Mouse (Mus musculus) embryonic facial prominence, embryonic 14.5 days (tissue): Measurements from ENCODE around the gene Gm17571. TPM values are rescaled to one million over a fixed set of nuclear protein-coding genes. Genes with fewer than 3 reads are reported as not detected.

Experiments
- ATAC-seq: fragments of 200-750 bp; cut with Nextera tagmentation; 2 replicates; pipeline ENCODE4 v1.8.0; 2017; ENCODE audit warnings: low read depth, moderate number of reproducible peaks, moderate TSS enrichment
- DNase-seq: peaks from one replicate; pipeline ENCODE4 v3.0.0-alpha.2; 2015; ENCODE audit warnings: low spot score
- H3K27ac ChIP-seq: fragments of 300-500 bp; sonication (generic); replicated peaks from 2 replicates; pipeline ENCODE4 v1.5.1; 2014; ENCODE audit warnings: low read depth, mild to moderate bottlenecking, low read length, moderate library complexity
- H3K27me3 ChIP-seq: fragments of 300-500 bp; sonication (generic); replicated peaks from 2 replicates; pipeline ENCODE4 v1.6.1; 2014; ENCODE audit warnings: low read length; ENCODE audit not compliant: control insufficient read depth, insufficient read depth
- H3K36me3 ChIP-seq: fragments of 300-500 bp; sonication (generic); 2 replicates; pipeline ENCODE4 v1.6.1; 2014; ENCODE audit warnings: low read length, mixed read lengths; ENCODE audit not compliant: control insufficient read depth, insufficient read depth
- H3K4me1 ChIP-seq: fragments of 300-500 bp; sonication (generic); 2 replicates; pipeline ENCODE4 v1.6.1; 2014; ENCODE audit warnings: antibody characterized with exemption, low read length; ENCODE audit not compliant: control insufficient read depth, insufficient read depth
- H3K4me2 ChIP-seq: fragments of 300-500 bp; sonication (generic); 2 replicates; pipeline ENCODE4 v1.6.1; 2014; ENCODE audit warnings: low read depth, mild to moderate bottlenecking, low read length, moderate library complexity, mixed read lengths
- H3K4me3 ChIP-seq: fragments of 300-500 bp; sonication (generic); 2 replicates; pipeline ENCODE4 v1.5.1; 2014; ENCODE audit warnings: low read depth, mild to moderate bottlenecking, low read length
- H3K9ac ChIP-seq: fragments of 300-500 bp; sonication (generic); 2 replicates; pipeline ENCODE4 v1.6.1; 2014; ENCODE audit warnings: low read depth, mild to moderate bottlenecking, low read length, moderate library complexity, mixed read lengths
- H3K9me3 ChIP-seq: fragments of 300-500 bp; sonication (generic); 2 replicates; pipeline ENCODE4 v1.6.1; 2016; ENCODE audit warnings: low read length; ENCODE audit not compliant: control insufficient read depth
- WGBS: fragments of 180-500 bp; shearing (Covaris S2); extraction: QIAGEN DNeasy Blood & Tissue Kit; methylation state at CpG from one replicate; pipeline ENCODE4 v1.1.7; 2014; 5-methylcytosine and 5-hydroxymethylcytosine counted together
- polyA plus RNA-seq: library from polyadenylated mRNA; unstranded; fragments of >200 nt; fragmentation: Nextera tagmentation; extraction: Ambion mirVana; gene quantifications from 2 replicates; pipeline ENCODE4 v1.2.1, GENCODE M21; 2014

The Gm17571 gene
- polyA plus RNA-seq, 1 experiment from 2014 or later: not detected

DNA sequence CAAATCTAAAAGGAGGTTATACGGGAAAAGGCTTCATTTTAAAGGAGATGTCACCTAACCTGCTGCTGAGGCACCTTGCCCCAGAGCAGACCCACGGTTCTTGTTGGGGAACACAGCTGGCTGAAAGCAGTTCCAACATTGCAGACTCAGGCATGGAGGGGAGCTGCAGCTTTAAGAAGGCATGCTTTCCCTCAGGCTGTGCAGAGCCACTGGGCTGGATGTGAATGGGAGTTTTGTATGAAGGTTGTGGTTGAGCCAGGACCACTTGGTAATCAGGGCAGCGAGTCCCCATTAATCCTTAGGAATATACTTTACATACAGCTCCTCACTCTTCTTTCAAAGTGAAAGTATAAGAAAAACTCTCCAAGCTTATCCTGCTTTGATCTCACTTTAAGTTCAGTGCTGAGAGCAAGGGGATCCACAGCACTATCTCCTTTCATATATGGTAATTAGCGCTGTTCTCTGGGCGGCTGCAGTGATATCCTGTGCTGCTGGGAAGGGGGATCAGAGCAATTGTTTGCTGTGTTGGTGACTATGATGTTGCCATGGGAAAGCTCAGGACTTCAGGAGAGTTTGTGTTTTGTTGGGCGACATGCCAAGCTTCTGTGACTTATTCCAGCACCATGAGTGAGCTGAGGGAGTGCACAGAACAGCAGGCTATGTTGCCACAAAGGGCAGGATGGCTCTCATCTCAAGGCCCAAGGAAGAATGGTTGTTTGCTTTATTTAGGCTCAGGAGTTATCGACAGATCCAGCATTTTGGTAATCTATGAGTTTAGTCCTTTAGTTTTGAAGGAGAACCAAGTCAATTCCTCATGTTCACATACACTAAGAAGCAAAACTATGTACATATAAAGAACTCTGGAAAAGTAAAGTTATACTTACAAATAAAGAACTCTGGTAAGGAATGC is 21.3 kb downstream of the Gm17571 start:
- Histone ChIP-seq H3K4me2 (peak overlapping the region; percentile 40), H3K9ac (peak overlapping the region; percentile 34; the same call in 1 of the 2 replicates), H3K27ac (peak overlapping the region; percentile 84), H3K4me3 (0 out of 2 replicates have a peak overlapping the region, but pooled peaks have one; percentile 8), H3K9me3 (no peaks in the 10 kb centered on the region), H3K36me3 (no peaks in the 10 kb centered on the region), H3K4me1 (peaks cover 30% of the 10 kb centered on the region), H3K27me3 (no peaks in the 10 kb centered on the region)
- ATAC-seq (peak; percentile 92), DNase-seq (peak; percentile 93)
- 15% methylated on average over 7 of the region's 7 CpGs for WGBS

DNA sequence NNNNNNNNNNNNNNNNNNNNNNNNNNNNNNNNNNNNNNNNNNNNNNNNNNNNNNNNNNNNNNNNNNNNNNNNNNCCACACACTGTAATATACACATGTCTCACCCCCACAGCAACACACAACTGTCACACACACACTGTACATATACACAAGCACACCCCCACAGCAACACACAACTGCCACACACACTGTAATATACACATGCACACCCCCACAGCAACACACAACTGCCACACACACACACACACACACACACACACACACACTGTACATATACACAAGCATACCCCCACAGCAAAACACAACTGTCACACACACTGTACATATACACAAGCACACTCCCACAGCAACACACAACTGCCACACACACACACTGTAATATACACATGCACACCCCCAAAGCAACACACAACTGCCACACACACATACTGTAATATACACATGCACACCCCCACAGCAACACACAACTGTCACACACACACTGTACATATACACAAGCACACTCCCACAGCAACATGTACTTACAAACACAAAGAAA is 32.3 kb downstream of the Gm17571 start:
- Histone ChIP-seq H3K9me3 (no peaks in the 10 kb centered on the region), H3K9ac (no peak overlapping the region)
- DNase-seq: no peak

More for the DNA sequence above, 32.3 kb downstream of the Gm17571 start:
- ATAC-seq: no peak
- Histone ChIP-seq H3K4me2 (no peak overlapping the region), H3K4me1 (no peaks in the 10 kb centered on the region), H3K36me3 (peaks cover 6% of the 10 kb centered on the region), H3K27me3 (no peaks in the 10 kb centered on the region), H3K4me3 (no peak overlapping the region), H3K27ac (no peak overlapping the region)

Other genes with a start within 250 kb of the Gm17571 start
- gene Jrkl, start 200.9 kb downstream of the Gm17571 start, polyA plus RNA-seq: 9.1 and 9.6 TPM in 2 replicates
- gene Ccdc82, start 199.8 kb downstream of the Gm17571 start, polyA plus RNA-seq: 7.7 and 10.5 TPM in 2 replicates
- gene Maml2, start 148.8 kb downstream of the Gm17571 start, polyA plus RNA-seq: 9.8 and 11.1 TPM in 2 replicates